Mouse (Mus musculus): ENCODE data around the gene Capzb. TPM values are rescaled to one million over a fixed set of nuclear protein-coding genes. Genes with fewer than 3 reads are reported as not detected.

The Capzb gene
- 384 TPM for total RNA-seq (2023)

GRCm38 (mm10) chr4:139192499-139193175, at the start of gene Capzb:
Capzb (plus strand) TSS chr4:139192899.

GRCm38 (mm10) chr4:139310171-139310898, 117.6 kb downstream of the Capzb start, which contains the start of the genes Pqlc2 and Akr7a5:
Pqlc2 (minus strand) TSS chr4:139310708.
Akr7a5 (plus strand) TSS chr4:139310744.

Other genes starting within 250 kb of the Capzb start
- not detected for gene Rnf186, start 225.8 kb upstream of the Capzb start, total RNA-seq (2023)
- gene Tmco4, start 220.0 kb upstream of the Capzb start, total RNA-seq (2023) = 43.7 TPM
- gene Htr6, start 117.3 kb upstream of the Capzb start, total RNA-seq (2023) = not detected
- not detected for gene Nbl1, start 99.9 kb upstream of the Capzb start, total RNA-seq (2023)
- gene Minos1, start 61.8 kb upstream of the Capzb start, total RNA-seq (2023) = 114 TPM
- gene Pqlc2, start 117.8 kb downstream of the Capzb start, total RNA-seq (2023) = 3.9 TPM
- gene Akr7a5, start 117.8 kb downstream of the Capzb start, total RNA-seq (2023) = 14.8 TPM
- 106 TPM for gene Mrto4, start 159.7 kb downstream of the Capzb start, total RNA-seq (2023)
- 41.5 TPM for gene Emc1, start 159.7 kb downstream of the Capzb start, total RNA-seq (2023)
- 210 TPM for gene Ubr4, start 159.7 kb downstream of the Capzb start, total RNA-seq (2023)

All from CD8-positive naive resting alpha-beta T cell, adult 57 days (primary cell).